Mouse (Mus musculus) stomach, postnatal 0 days (tissue): ENCODE measurements at regions not wholly inside any gene's neighbourhood (a gene's known extent, or its start where the extent isn't known, plus 50 kb on each side); places are given as distances from the start of the nearest gene placed in this dataset.

Experiments used
- CTCF ChIP-seq: IDR thresholded peaks from 2 replicates; pipeline ENCODE4 v1.5.1; 2016; ENCODE audit warnings: antibody characterized with exemption, low read depth, mild to moderate bottlenecking, moderate library complexity
- EP300 ChIP-seq: optimal IDR thresholded peaks from 2 replicates; pipeline ENCODE3; 2016; ENCODE audit warnings: antibody characterized with exemption

GRCm38 (mm10) chr15:19162119-19162888, 343.6 kb downstream of the Cdh10 start:
- TF ChIP-seq CTCF: no peak
- TF ChIP-seq EP300: no peak
